Mouse (Mus musculus) liver, postnatal 0 days (tissue): ENCODE data around the gene Pcsk6. TPM values are rescaled to one million over a fixed set of nuclear protein-coding genes. Genes with fewer than 3 reads are reported as not detected.

Experiments
- ATAC-seq: fragments of 200-750 bp; cut with Nextera tagmentation; 2 replicates; pipeline ENCODE4 v1.8.0; 2017; ENCODE audit warnings: mild to moderate bottlenecking, moderate library complexity
- DNase-seq: peaks from one replicate; pipeline ENCODE4 v3.0.0-alpha.2; 2016
- H3K27ac ChIP-seq: fragments of 300-500 bp; sonication (generic); 2 replicates; pipeline ENCODE4 v1.5.1; 2014; ENCODE audit warnings: antibody characterized with exemption, moderate library complexity, mild to moderate bottlenecking, low read depth
- H3K27me3 ChIP-seq: fragments of 300-500 bp; sonication (generic); 2 replicates; pipeline ENCODE4 v1.6.1; 2014; ENCODE audit warnings: low read length, control low read depth, mixed read lengths; ENCODE audit not compliant: insufficient read depth
- H3K36me3 ChIP-seq: fragments of 300-500 bp; sonication (generic); replicated peaks from 2 replicates; pipeline ENCODE4 v1.6.1; 2014; ENCODE audit warnings: mild to moderate bottlenecking, control low read depth, low read length, moderate library complexity, mixed read lengths; ENCODE audit not compliant: insufficient read depth
- H3K4me1 ChIP-seq: fragments of 300-500 bp; sonication (generic); 2 replicates; pipeline ENCODE4 v1.6.1; 2014; ENCODE audit warnings: antibody characterized with exemption, mild to moderate bottlenecking, control low read depth; ENCODE audit not compliant: insufficient read depth
- H3K4me2 ChIP-seq: fragments of 300-500 bp; sonication (generic); 2 replicates; pipeline ENCODE4 v1.6.1; 2014; ENCODE audit warnings: low read depth, mild to moderate bottlenecking, low read length, moderate library complexity, mixed read lengths
- H3K4me3 ChIP-seq: fragments of 300-500 bp; sonication (generic); 2 replicates; pipeline ENCODE4 v1.5.1; 2014; ENCODE audit warnings: low read depth, low read length
- H3K9ac ChIP-seq: fragments of 300-500 bp; sonication (generic); replicated peaks from 2 replicates; pipeline ENCODE4 v1.6.1; 2014; ENCODE audit warnings: mild to moderate bottlenecking, moderate library complexity
- H3K9me3 ChIP-seq: fragments of 300-500 bp; sonication (generic); 2 replicates; pipeline ENCODE4 v1.6.1; 2016; ENCODE audit warnings: mild to moderate bottlenecking, control low read depth, low read length, mixed read lengths
- CTCF ChIP-seq: sonication (generic); IDR thresholded peaks from 2 replicates; pipeline ENCODE4 v1.5.1; 2016; ENCODE audit warnings: antibody characterized with exemption, low read depth
- EP300 ChIP-seq: IDR thresholded peaks from 2 replicates; pipeline ENCODE4 v1.6.1; 2016; ENCODE audit warnings: antibody characterized with exemption, low read depth, mild to moderate bottlenecking
- WGBS: fragments of 180-500 bp; shearing (Covaris S2); extraction: QIAGEN DNeasy Blood & Tissue Kit; methylation state at CpG from one replicate; pipeline ENCODE4 v1.1.7; 2014; ENCODE audit not compliant: insufficient replicate concordance; 5-methylcytosine and 5-hydroxymethylcytosine counted together
- polyA plus RNA-seq: library from polyadenylated mRNA; unstranded; fragments of >200 nt; fragmentation: Nextera tagmentation; extraction: Ambion mirVana; gene quantifications from 2 replicates; pipeline ENCODE4 v1.2.1, GENCODE M21; 2015

Gene Pcsk6
- polyA plus RNA-seq, 1 experiment from 2014 or later, result 3.6 TPM

DNA sequence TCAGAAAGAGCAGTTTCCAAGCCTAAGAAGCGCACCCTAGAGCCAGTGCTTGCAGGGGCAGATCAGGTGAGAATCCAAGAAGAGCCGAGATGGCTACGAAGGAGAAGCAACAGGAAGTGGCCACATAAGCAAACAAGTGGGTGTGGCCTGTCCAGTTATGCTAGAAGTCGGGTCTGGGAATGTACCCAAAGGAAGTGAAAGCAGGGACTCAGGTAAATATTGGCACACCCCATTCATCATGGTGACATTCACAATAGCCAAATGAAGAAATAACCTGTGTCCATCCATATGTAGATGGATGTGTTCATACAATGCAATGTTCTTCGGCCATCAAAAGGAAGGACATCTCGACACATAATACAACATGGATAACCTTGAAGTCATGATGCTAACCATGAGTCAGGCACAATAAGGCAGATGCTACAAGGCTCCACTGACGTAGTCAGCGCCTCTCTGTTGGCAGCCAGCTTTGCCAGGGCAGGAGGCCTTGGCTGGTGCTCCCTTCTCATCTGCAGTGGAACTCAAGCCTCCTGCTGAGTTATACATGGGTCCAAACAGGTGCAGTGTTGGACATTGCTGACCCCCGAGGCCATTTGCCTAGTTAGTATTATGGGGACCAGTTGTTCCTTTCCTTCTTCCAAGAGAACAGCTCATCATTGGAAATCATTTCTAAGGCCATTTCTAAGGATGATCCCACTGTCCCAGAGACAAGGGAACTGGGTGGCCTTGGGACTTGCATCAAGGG is 45.2 kb downstream of the Pcsk6 start:
- Histone ChIP-seq H3K27ac (0 out of 2 replicates have a peak overlapping the region, but pooled peaks have one; percentile 12), H3K4me3 (no peak overlapping the region), H3K4me2 (no peak overlapping the region), H3K9ac (no peak overlapping the region), H3K4me1 (peaks cover 4% of the 10 kb centered on the region), H3K27me3 (no peaks in the 10 kb centered on the region), H3K36me3 (no peaks in the 10 kb centered on the region), H3K9me3 (no peaks in the 10 kb centered on the region)
- TF ChIP-seq CTCF (no peak), EP300 (no peak)
- ATAC-seq (peak; percentile 52; the same call in 1 of the 2 replicates), DNase-seq (no peak)
- WGBS, result 59% methylated on average over 9 of the region's 9 CpGs

DNA sequence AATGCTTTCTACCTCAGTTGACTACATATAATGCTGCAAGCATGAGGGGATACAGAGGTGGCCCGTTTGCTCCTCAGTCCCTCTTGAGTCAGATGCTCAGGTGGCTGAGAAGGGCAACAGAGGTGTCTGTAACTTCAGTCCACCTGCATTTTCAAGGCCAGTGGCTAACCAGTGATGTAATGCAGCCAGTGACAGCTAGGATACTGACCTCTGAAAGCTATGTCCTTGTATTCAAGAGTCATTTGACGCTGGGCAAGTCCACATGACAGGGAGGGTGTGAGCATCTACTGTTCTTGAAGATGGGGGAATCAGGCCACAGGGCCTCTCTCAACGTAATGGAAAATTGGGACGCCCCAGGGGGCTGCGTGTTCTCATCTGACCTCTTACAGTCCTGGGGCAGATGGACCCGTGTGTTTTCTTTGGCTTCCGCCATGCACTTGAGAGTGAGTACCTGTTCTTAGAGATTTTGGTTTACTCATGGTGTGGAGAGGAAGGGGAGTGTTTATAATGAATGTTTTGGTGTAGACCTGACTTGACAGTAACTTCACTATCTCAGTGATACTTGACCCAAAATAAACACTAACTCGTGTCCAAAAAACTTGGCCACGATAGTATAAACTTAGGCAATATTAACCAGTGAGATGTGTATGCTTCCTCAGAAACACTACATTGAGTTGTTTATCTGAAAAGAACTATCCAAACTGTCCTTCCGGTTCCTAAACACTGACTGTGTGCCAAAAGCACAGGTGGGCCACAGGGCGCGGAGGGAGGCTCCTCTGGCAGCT is 48.0 kb downstream of the Pcsk6 start:
- no peak overlapping the region for H3K4me2 ChIP-seq
- peak; percentile 85 for ATAC-seq

DNA sequence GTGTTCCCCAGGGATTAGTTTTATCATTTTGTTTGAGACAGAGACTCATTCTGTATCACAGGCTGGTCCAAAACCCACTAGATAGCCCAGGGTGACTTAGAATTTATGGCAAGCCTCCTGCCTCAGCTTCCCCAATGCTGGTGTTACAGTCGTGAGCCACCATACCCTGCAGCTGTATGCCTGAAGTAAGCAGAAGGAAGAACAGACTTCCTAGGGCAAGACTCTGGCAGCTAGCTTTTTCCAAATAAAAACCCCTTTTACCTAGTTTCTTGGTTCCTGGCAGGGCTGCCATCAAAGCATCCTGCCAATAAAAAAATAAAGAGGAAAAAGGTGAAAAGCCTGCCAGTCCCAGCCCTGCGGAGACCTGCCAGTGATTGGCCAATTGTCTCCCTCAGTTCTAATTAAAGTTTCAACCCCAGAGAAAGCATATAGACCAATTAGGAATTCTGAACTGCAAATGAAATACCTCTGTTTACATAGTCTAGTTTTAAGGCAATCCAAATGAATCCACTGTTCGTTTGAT is 51.6 kb downstream of the Pcsk6 start:
- no peaks in the 10 kb centered on the region for H3K9me3 ChIP-seq
- DNase-seq, result no peak
- no peak for ATAC-seq
- H3K36me3 ChIP-seq, result no peaks in the 10 kb centered on the region
- H3K27me3 ChIP-seq, result no peaks in the 10 kb centered on the region
- no peak overlapping the region for H3K9ac ChIP-seq
- TF ChIP-seq CTCF (no peak), EP300 (no peak)
- no peak overlapping the region for H3K4me3 ChIP-seq
- H3K4me1 ChIP-seq, result peaks cover 14% of the 10 kb centered on the region
- WGBS, result 64% methylated on average over 3 of the region's 3 CpGs
- no peak overlapping the region for H3K4me2 ChIP-seq
- no peak overlapping the region for H3K27ac ChIP-seq

More for the DNA sequence above, 48.0 kb downstream of the Pcsk6 start:
- Histone ChIP-seq H3K9me3 (no peaks in the 10 kb centered on the region), H3K36me3 (no peaks in the 10 kb centered on the region), H3K9ac (no peak overlapping the region), H3K27ac (peak overlapping the region; percentile 69), H3K27me3 (no peaks in the 10 kb centered on the region), H3K4me1 (peaks cover 7% of the 10 kb centered on the region), H3K4me3 (no peak overlapping the region)
- TF ChIP-seq CTCF (no peak), EP300 (no peak)
- no peak for DNase-seq
- 64% methylated on average over 12 of the region's 12 CpGs for WGBS

GRCm38 (mm10) chr7:65914761-65915301 is 53.3 kb downstream of the Pcsk6 start:
- 48% methylated on average over 11 of the region's 11 CpGs for WGBS
- DNase-seq (peak; percentile 28), ATAC-seq (peak; percentile 87)
- 0 out of 2 replicates have a peak, but pooled peaks have one; percentile 21 for TF ChIP-seq EP300
- no peak for TF ChIP-seq CTCF
- Histone ChIP-seq H3K9ac (no peak overlapping the region; the same call in 1 of the 2 replicates), H3K36me3 (no peaks in the 10 kb centered on the region), H3K27ac (peak overlapping the region; percentile 74), H3K27me3 (no peaks in the 10 kb centered on the region), H3K4me3 (no peak overlapping the region), H3K4me1 (peaks cover 13% of the 10 kb centered on the region), H3K4me2 (peak overlapping the region; percentile 8), H3K9me3 (no peaks in the 10 kb centered on the region)

DNA sequence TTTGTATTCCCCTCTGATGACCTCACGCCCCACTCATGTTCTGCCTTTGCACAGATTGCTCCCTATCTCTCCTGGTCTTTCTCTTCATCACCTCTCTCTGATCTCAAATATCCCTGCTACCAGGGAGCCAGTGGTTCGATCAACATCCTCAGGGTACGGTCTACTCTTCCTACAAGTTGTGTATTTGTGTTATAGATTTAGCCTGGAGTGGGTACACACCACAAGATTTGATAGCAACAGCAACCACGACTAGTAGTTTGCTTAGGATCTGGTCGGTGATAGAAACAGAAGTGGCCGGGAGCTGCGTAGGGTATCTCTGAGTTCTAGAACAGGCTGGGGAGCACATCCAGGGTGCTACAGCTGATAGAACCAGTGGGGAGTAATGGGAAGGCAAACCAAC is 54.3 kb downstream of the Pcsk6 start:
- H3K9ac ChIP-seq, result no peak overlapping the region
- peaks cover 10% of the 10 kb centered on the region for H3K4me1 ChIP-seq
- H3K36me3 ChIP-seq, result no peaks in the 10 kb centered on the region
- DNase-seq (no peak), ATAC-seq (no peak)
- no peak overlapping the region for H3K4me3 ChIP-seq
- TF ChIP-seq EP300 (no peak), CTCF (no peak)
- H3K4me2 ChIP-seq, result no peak overlapping the region
- H3K9me3 ChIP-seq, result no peaks in the 10 kb centered on the region
- H3K27me3 ChIP-seq, result no peaks in the 10 kb centered on the region
- peak overlapping the region; percentile 74 for H3K27ac ChIP-seq
- 65% methylated on average over 7 of the region's 7 CpGs for WGBS

DNA sequence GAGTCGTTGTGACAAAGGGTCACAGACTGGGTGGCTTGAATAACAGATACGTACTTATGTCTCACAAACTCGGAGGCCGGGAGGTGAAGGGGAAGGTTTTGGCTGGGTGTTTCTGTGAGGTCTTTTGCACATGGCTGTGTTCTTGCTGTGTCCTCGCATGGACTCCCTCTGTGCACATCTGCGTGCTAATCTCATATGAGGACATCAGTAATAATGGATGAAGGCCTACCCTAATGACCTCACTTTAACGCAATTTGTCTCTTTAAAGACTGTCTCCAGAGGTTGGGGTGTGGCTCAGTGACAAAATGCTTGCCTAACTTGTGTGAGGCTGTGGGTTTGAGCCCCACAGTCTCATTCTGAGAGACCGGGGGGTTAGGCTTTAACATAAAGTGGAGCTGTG is 55.0 kb downstream of the Pcsk6 start:
- no peaks in the 10 kb centered on the region for H3K9me3 ChIP-seq
- TF ChIP-seq EP300 (no peak), CTCF (no peak)
- no peak for DNase-seq
- no peak overlapping the region for H3K9ac ChIP-seq
- no peak overlapping the region for H3K4me3 ChIP-seq
- H3K27ac ChIP-seq, result no peak overlapping the region
- 76% methylated on average over 8 of the region's 8 CpGs for WGBS
- no peaks in the 10 kb centered on the region for H3K27me3 ChIP-seq
- peaks cover 10% of the 10 kb centered on the region for H3K4me1 ChIP-seq
- no peak for ATAC-seq
- no peaks in the 10 kb centered on the region for H3K36me3 ChIP-seq
- no peak overlapping the region for H3K4me2 ChIP-seq
